Mouse (Mus musculus) erythroid progenitor cell, adult 5-6 weeks (primary cell): ENCODE measurements around the gene Gpr156. TPM values are rescaled to one million over a fixed set of nuclear protein-coding genes. Genes with fewer than 3 reads are reported as not detected.

Source experiments
- ATAC-seq: replicated peaks from 2 replicates; pipeline ENCODE4 v1.8.0; 2016; ENCODE audit warnings: moderate number of reproducible peaks, mild to moderate bottlenecking, moderate TSS enrichment, inconsistent platforms; ENCODE audit not compliant: poor library complexity, low FRiP score, severe bottlenecking
- total RNA-seq, 2 experiments: library from RNA; stranded (forward) in 1 of 2; stranded (reverse) in 1 of 2; fragments of 150-400 nt in 1 of 2; fragments of 186-747, 209-891 nt in 1 of 2; gene quantifications; 2 replicates each; pipeline versions ENCODE4 v1.2.3 to v1.2.4; 2015 to 2017; ENCODE audit warnings: low replicate concordance in 2 of 2

Gpr156 gene
- total RNA-seq, 2 experiments from 2014 or later: not detected

DNA sequence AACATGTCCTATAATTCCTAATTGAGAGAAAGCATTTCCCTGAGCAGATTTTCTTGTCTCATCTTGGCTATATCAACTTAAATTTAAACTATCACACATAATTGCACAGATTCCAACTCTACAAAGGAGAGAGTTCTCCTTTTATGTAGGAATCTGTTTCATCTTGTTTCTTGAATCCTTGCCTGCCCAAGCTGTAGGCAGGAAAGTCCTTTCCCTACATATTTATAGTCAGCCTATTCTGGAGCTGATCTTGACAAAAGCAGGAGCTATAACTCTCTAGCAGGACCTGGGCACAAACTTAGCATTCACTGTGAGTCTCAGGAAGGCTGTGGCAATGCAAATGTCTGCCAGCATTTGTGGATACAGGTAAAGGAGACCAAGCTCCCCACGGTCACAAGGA is 125.9 kb downstream of the Gpr156 start:
- ATAC-seq: no peak

DNA sequence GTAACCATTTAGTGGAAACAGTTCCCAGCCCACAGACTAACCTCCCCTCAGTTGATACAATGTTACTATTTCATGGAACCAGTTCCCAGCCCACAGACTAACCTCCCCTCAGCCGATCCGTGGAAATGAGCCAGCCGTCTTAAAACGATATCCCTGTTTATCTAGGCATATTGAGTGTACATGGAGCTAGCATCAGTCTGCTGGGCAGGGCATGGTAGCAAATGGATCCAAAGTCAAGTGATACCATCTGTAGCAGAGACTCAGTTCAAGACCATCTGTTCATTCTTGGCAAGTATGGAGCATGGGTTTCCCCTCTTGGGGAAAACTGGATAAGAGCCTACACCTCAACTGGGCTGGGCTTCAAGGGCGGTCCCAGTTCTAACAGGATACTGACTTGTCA is 128.3 kb downstream of the Gpr156 start:
- no peak for ATAC-seq

DNA sequence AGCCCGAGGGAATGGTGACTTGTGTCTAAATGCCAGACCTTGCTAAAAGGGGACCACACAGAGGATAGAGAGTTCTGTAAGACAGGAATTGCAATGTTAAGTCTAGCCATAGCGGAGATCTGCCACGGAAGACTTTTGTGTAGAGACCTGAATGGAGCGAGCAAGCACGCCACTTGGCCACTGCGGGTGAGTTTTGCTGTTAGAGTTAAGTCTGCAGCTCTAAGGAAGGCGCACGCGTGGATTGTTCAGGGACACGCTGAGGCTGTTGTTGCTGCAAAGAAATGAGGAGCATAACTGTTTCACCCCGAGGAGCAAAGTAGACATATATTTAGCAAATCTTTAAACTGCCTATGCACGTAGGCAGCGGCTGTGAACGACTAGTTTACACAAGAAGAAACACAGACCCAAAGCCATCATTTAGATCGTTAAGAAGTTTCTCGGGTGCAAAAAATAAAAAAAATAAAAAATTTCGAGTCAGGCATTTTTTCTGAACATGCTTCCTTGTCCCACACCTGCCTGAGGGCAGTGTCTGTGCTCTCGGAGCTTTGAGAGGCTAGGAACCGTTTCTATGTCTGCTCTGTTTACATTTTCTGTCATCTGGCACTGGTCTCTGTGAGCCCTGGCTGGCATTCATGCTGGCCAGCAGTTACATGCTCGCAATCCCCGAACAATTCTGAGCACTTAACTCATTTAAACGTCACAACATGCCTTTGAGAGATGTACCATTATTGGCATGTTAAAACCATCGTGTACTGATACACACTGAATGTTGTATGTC is 131.7 kb downstream of the Gpr156 start:
- no peak for ATAC-seq

Other genes with a start within 250 kb of the Gpr156 start
- gene Fstl1, start 139.6 kb upstream of the Gpr156 start, total RNA-seq (2015; ENCODE audit: low replicate concordance): 1.1 and 2.1 TPM in 2 replicates
- gene Fstl1, start 139.6 kb upstream of the Gpr156 start, total RNA-seq (2017; ENCODE audit: low replicate concordance): 0.51 and 1.6 TPM in 2 replicates
- gene Gm36028, start 55.4 kb upstream of the Gpr156 start, total RNA-seq (2015; ENCODE audit: low replicate concordance): not detected in 2 replicates
- gene Gm36028, start 55.4 kb upstream of the Gpr156 start, total RNA-seq (2017; ENCODE audit: low replicate concordance): not detected in 2 replicates
- 8.8 and 9.7 TPM in 2 replicates for gene Lrrc58, start 48.1 kb upstream of the Gpr156 start, total RNA-seq (2015; ENCODE audit: low replicate concordance)
- gene Lrrc58, start 48.1 kb upstream of the Gpr156 start, total RNA-seq (2017; ENCODE audit: low replicate concordance): 3.9 and 4.7 TPM in 2 replicates
- gene Gsk3b, start 172.5 kb downstream of the Gpr156 start, total RNA-seq (2015; ENCODE audit: low replicate concordance): 55.3 and 62.7 TPM in 2 replicates
- gene Gsk3b, start 172.5 kb downstream of the Gpr156 start, total RNA-seq (2017; ENCODE audit: low replicate concordance): 55.7 and 62.5 TPM in 2 replicates